Mouse (Mus musculus): Measurements from ENCODE around the gene Lipc. TPM values are rescaled to one million over a fixed set of nuclear protein-coding genes. Genes with fewer than 3 reads are reported as not detected.
A peak's percentile ranks its signal among the peaks of the same experiment; 100 is the strongest.

Lipc gene
- polyA plus RNA-seq, 2 experiments: 0.38 TPM; not detected in 1

DNA sequence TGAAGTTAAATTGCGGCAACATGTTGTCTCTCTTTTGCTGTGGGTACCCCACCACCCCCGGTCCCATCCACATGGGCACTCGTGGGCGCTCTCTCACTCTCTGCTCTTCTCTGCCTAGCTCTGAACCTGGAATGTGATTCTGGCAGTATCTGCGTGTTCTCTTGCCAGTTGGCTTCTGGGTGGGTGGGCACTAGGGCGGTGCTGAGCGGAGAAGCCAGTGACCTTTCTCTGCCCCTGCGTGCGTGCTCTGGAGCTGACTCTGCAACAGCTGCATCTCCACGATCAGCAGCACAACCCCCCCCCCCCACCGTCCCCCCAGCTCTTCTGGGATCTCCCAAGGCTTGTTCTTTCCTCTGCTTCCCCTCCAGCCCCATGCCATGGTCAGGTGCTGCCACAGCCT lies 144.3 kb downstream of the Lipc start:
- H3K4me2 ChIP-seq (replicated peaks; ENCODE audit: low read depth, low read length, severe bottlenecking): no peak overlapping the region
- no peak overlapping the region for H3K4me3 ChIP-seq (replicated peaks; ENCODE audit: low read length)
- DNase-seq (ENCODE audit: low spot score) (peak; percentile 30), ATAC-seq (ENCODE audit: low FRiP score, low read depth) (peak; percentile 62)
- WGBS: 60% methylated on average over 11 of the region's 11 CpGs
- no peak overlapping the region for H3K9ac ChIP-seq (ENCODE audit: low read depth, low read length, severe bottlenecking)
- no peak for TF ChIP-seq POLR2A (IDR thresholded peaks at IDR 0.05; ENCODE audit: borderline replicate concordance, extremely low read depth, insufficient read depth, insufficient read length)
- H3K36me3 ChIP-seq (ENCODE audit: control insufficient read depth, insufficient read depth, low read length): no peaks in the 10 kb centered on the region
- no peaks in the 10 kb centered on the region for H3K4me1 ChIP-seq (ENCODE audit: control insufficient read depth, insufficient read depth, low read length)
- no peaks in the 10 kb centered on the region for H3K27me3 ChIP-seq (ENCODE audit: control insufficient read depth, insufficient read depth, low read length)
- H3K27ac ChIP-seq (replicated peaks; ENCODE audit: low read depth, low read length): no peak overlapping the region
- no peaks in the 10 kb centered on the region for H3K9me3 ChIP-seq (ENCODE audit: control insufficient read depth, low read length)

DNA sequence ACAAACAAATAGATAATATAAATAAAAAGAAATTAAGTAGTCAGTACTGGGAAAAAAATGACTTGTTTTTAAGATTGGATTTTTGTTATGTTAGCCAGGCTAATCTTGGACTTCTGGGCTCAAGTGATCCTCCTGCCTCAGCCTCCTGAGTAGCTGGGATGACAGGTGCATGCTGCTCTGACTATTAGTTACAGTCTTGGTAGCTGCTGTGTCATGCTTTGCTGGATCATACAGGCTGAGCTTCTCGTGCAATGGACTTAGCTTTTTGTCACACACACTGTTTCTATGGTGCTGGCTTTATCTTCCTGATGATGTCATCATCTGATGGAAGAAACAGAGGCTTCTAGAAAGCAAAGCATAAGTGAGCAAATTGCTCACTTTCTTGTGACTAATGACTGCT lies 146.0 kb downstream of the Lipc start:
- no peak overlapping the region for H3K27ac ChIP-seq (replicated peaks; ENCODE audit: low read depth, low read length)
- no peak overlapping the region for H3K4me2 ChIP-seq (replicated peaks; ENCODE audit: low read depth, low read length, severe bottlenecking)
- no peaks in the 10 kb centered on the region for H3K27me3 ChIP-seq (ENCODE audit: control insufficient read depth, insufficient read depth, low read length)
- no peak overlapping the region for H3K4me3 ChIP-seq (replicated peaks; ENCODE audit: low read length)
- H3K4me1 ChIP-seq (ENCODE audit: control insufficient read depth, insufficient read depth, low read length): no peaks in the 10 kb centered on the region
- DNase-seq (ENCODE audit: low spot score) (no peak), ATAC-seq (ENCODE audit: low FRiP score, low read depth) (no peak)
- no peaks in the 10 kb centered on the region for H3K9me3 ChIP-seq (ENCODE audit: control insufficient read depth, low read length)
- H3K36me3 ChIP-seq (ENCODE audit: control insufficient read depth, insufficient read depth, low read length): no peaks in the 10 kb centered on the region
- no peak for TF ChIP-seq POLR2A (IDR thresholded peaks at IDR 0.05; ENCODE audit: borderline replicate concordance, extremely low read depth, insufficient read depth, insufficient read length)
- 63% methylated on average over 1 of the region's 1 CpGs for WGBS
- no peak overlapping the region for H3K9ac ChIP-seq (ENCODE audit: low read depth, low read length, severe bottlenecking)

DNA sequence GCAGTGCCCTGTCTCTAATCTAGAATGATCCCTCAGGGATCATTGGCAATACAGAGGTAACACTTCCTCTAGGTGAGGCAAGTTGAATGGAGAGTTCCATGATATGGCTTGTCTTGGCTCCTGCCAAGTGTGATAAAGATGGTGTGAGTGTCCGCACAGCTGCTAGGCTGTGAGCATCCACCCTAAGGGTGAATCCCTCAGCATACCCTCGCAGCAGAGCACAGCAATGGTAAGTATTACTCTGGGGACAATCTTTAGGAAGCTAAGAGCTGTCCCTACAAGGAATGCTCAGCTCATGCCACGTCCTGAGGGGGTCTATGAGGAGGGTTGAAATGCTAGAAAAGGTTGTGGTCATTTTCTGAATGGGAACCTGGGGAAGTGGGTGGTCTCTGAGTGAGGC lies 149.2 kb downstream of the Lipc start:
- ATAC-seq (ENCODE audit: low FRiP score, low read depth) (no peak), DNase-seq (ENCODE audit: low spot score) (no peak)
- 76% methylated on average over 3 of the region's 3 CpGs for WGBS

DNA sequence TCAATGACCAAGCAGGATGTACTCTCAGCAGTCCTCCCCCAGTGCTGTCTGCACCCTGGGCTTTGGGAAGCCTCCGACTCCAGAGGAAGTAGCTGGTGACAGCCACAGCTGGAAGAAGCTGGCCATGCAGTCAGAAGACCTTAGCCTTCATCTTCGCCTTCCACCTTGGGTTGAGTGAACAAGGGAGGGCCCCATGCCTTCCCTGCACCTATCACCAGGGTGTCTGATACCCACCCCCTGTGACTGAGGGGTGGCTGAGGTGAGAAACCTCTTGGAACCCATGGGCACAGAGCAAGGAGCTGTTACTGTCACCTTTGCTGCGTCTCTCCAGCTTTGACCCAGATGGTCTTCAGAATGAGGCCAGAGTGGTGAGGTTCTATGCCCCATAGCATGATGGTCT lies 150.3 kb downstream of the Lipc start:
- ATAC-seq (ENCODE audit: low FRiP score, low read depth): no peak
- 74% methylated on average over 3 of the region's 3 CpGs for WGBS
- no peak overlapping the region for H3K9ac ChIP-seq (ENCODE audit: low read depth, low read length, severe bottlenecking)

More for the DNA sequence above, 149.2 kb downstream of the Lipc start:
- Histone ChIP-seq H3K4me3 (replicated peaks; ENCODE audit: low read length) (no peak overlapping the region), H3K9me3 (ENCODE audit: control insufficient read depth, low read length) (no peaks in the 10 kb centered on the region), H3K36me3 (ENCODE audit: control insufficient read depth, insufficient read depth, low read length) (no peaks in the 10 kb centered on the region), H3K27me3 (ENCODE audit: control insufficient read depth, insufficient read depth, low read length) (no peaks in the 10 kb centered on the region), H3K9ac (ENCODE audit: low read depth, low read length, severe bottlenecking) (no peak overlapping the region), H3K4me1 (ENCODE audit: control insufficient read depth, insufficient read depth, low read length) (no peaks in the 10 kb centered on the region), H3K4me2 (replicated peaks; ENCODE audit: low read depth, low read length, severe bottlenecking) (no peak overlapping the region), H3K27ac (replicated peaks; ENCODE audit: low read depth, low read length) (no peak overlapping the region)
- TF ChIP-seq POLR2A (IDR thresholded peaks at IDR 0.05; ENCODE audit: borderline replicate concordance, extremely low read depth, insufficient read depth, insufficient read length): no peak

DNA sequence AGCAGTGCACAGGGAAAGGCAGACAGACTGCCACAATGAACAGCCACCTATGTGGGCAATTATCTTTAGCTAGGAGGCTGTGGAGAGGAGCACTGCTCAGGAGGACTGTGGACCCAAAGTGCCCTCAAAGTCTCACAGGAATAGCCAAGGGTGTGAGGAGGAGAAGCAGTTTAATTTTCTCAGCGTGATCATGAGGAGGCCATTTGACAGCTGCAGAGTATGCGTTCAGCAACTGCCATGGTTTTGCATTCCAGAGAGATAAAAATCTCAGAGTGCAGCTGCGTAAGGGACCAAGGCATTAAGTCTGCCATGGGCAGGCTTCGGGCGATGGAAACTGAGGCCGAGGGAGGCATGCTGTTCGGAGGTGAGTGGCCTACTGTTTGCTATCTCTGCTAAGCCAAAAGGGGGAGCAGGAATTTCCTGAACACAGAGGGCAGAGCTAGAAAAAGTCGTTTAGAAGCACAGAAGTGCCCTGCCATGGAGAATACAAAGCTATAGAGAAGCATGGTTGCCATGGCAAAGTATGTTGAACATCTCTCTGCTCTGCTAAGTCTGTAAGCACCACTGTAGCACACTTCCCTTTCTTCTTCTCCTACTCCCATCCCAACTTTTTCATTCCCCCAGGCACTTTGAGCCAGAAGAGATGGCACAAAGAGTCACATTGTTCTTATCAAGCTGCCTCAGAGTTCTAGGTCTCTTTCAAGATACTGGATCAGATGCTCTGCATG lies 151.3 kb downstream of the Lipc start:
- no peak for DNase-seq (ENCODE audit: low spot score)
- WGBS: 56% methylated on average over 8 of the region's 8 CpGs

More for the DNA sequence above, 150.3 kb downstream of the Lipc start:
- Histone ChIP-seq H3K27ac (replicated peaks; ENCODE audit: low read depth, low read length) (no peak overlapping the region), H3K9me3 (ENCODE audit: control insufficient read depth, low read length) (no peaks in the 10 kb centered on the region), H3K4me2 (replicated peaks; ENCODE audit: low read depth, low read length, severe bottlenecking) (no peak overlapping the region), H3K4me1 (ENCODE audit: control insufficient read depth, insufficient read depth, low read length) (no peaks in the 10 kb centered on the region), H3K27me3 (ENCODE audit: control insufficient read depth, insufficient read depth, low read length) (no peaks in the 10 kb centered on the region), H3K4me3 (replicated peaks; ENCODE audit: low read length) (no peak overlapping the region), H3K36me3 (ENCODE audit: control insufficient read depth, insufficient read depth, low read length) (no peaks in the 10 kb centered on the region)
- no peak for TF ChIP-seq POLR2A (IDR thresholded peaks at IDR 0.05; ENCODE audit: borderline replicate concordance, extremely low read depth, insufficient read depth, insufficient read length)
- no peak for DNase-seq (ENCODE audit: low spot score)

More for the DNA sequence above, 151.3 kb downstream of the Lipc start:
- Histone ChIP-seq H3K27me3 (ENCODE audit: control insufficient read depth, insufficient read depth, low read length) (no peaks in the 10 kb centered on the region), H3K9ac (ENCODE audit: low read depth, low read length, severe bottlenecking) (no peak overlapping the region), H3K4me3 (replicated peaks; ENCODE audit: low read length) (no peak overlapping the region), H3K4me1 (ENCODE audit: control insufficient read depth, insufficient read depth, low read length) (no peaks in the 10 kb centered on the region), H3K36me3 (ENCODE audit: control insufficient read depth, insufficient read depth, low read length) (no peaks in the 10 kb centered on the region), H3K27ac (replicated peaks; ENCODE audit: low read depth, low read length) (no peak overlapping the region), H3K4me2 (replicated peaks; ENCODE audit: low read depth, low read length, severe bottlenecking) (no peak overlapping the region), H3K9me3 (ENCODE audit: control insufficient read depth, low read length) (no peaks in the 10 kb centered on the region)
- no peak for TF ChIP-seq POLR2A (IDR thresholded peaks at IDR 0.05; ENCODE audit: borderline replicate concordance, extremely low read depth, insufficient read depth, insufficient read length)
- no peak for ATAC-seq (ENCODE audit: low FRiP score, low read depth)

All from limb, embryonic 14.5 days (tissue).